Mouse (Mus musculus) CH12.LX (cell line): ENCODE measurements around the gene Slc25a19. TPM values are rescaled to one million over a fixed set of nuclear protein-coding genes. Genes with fewer than 3 reads are reported as not detected.
A peak's percentile ranks its signal among the peaks of the same experiment; 100 is the strongest.

ENCODE experiments used
- DNase-seq: peaks from one replicate; pipeline ENCODE4 v3.0.0-alpha.2; 2013; ENCODE audit errors: extremely low read depth
- H3K27ac ChIP-seq: 2 replicates; pipeline ENCODE4 v1.5.1; 2012; ENCODE audit warnings: low read depth, mild to moderate bottlenecking, control low read depth, moderate library complexity; ENCODE audit not compliant: insufficient read depth
- H3K27me3 ChIP-seq: replicated peaks from 2 replicates; pipeline ENCODE3; 2012; ENCODE audit warnings: inconsistent platforms
- H3K36me3 ChIP-seq, 2 experiments: replicated peaks in 1 of 2; 2 replicates each; pipeline versions ENCODE3 to v1.6.1; 2012; ENCODE audit warnings: inconsistent platforms in 1 of 2, low read length in 1 of 2, mild to moderate bottlenecking in 1 of 2, mixed read lengths in 1 of 2, moderate library complexity in 1 of 2; ENCODE audit not compliant: control insufficient read depth in 1 of 2, insufficient read depth in 1 of 2
- H3K4me1 ChIP-seq, 2 experiments: 2 replicates each; pipeline ENCODE4 v1.6.1; 2012; ENCODE audit warnings: inconsistent platforms in 1 of 2, moderate library complexity in 1 of 2; ENCODE audit not compliant: insufficient read depth in 2 of 2, control insufficient read depth in 1 of 2
- H3K4me2 ChIP-seq: 2 replicates; pipeline ENCODE4 v1.6.1; 2012; ENCODE audit warnings: low read depth, mild to moderate bottlenecking, control low read depth; ENCODE audit not compliant: poor library complexity, insufficient read depth, severe bottlenecking
- H3K4me3 ChIP-seq, 3 experiments: fragments of 150-350 bp in 1 of 3; sonication (generic) in 1 of 3; replicated peaks in 1 of 3; 2 replicates each; pipeline versions ENCODE3 to v1.5.1; 2011 to 2012; ENCODE audit warnings: low read depth in 2 of 3, low read length in 2 of 3, mild to moderate bottlenecking in 2 of 3, moderate library complexity in 2 of 3, control low read depth in 1 of 3, improper control_type of control experiment in 1 of 3, inconsistent platforms in 1 of 3, mixed read lengths in 1 of 3; ENCODE audit not compliant: poor library complexity in 1 of 3
- H3K79me2 ChIP-seq: replicated peaks from 2 replicates; pipeline ENCODE4 v1.6.1; 2012; ENCODE audit warnings: mild to moderate bottlenecking, moderate library complexity; ENCODE audit not compliant: control insufficient read depth, poor library complexity, insufficient read depth, severe bottlenecking; ENCODE audit errors: extremely low read depth
- H3K9ac ChIP-seq: 2 replicates; pipeline ENCODE4 v1.6.1; 2012; ENCODE audit warnings: low read depth, mild to moderate bottlenecking, control low read depth, moderate library complexity; ENCODE audit not compliant: insufficient read depth
- H3K9me3 ChIP-seq: replicated peaks from 2 replicates; pipeline ENCODE3; 2012; ENCODE audit warnings: low read length, inconsistent platforms, mixed read lengths
- BHLHE40 ChIP-seq: IDR thresholded peaks from 2 replicates; pipeline ENCODE4 v1.6.1; 2011; ENCODE audit warnings: mild to moderate bottlenecking, low read depth, low read length, improper control_type of control experiment
- CHD1 ChIP-seq: IDR thresholded peaks from 2 replicates; pipeline ENCODE4 v1.6.1; 2012; ENCODE audit warnings: low read depth, low read length, improper control_type of control experiment, inconsistent platforms
- CHD2 ChIP-seq: IDR thresholded peaks from 2 replicates; pipeline ENCODE4 v1.6.1; 2011; ENCODE audit warnings: low read length, improper control_type of control experiment
- CTCF ChIP-seq, 2 experiments: IDR thresholded peaks in 1 of 2; conservative IDR thresholded peaks in 1 of 2; 2 replicates each; pipeline ENCODE4 v1.5.1; 2011 to 2012; ENCODE audit warnings: low read depth in 2 of 2, low read length in 2 of 2, improper control_type of control experiment in 1 of 2, inconsistent platforms in 1 of 2, mild to moderate bottlenecking in 1 of 2, moderate library complexity in 1 of 2
- E2F4 ChIP-seq: IDR thresholded peaks from 2 replicates; pipeline ENCODE4 v1.6.1; 2011; ENCODE audit warnings: low read depth, low read length, improper control_type of control experiment; ENCODE audit not compliant: insufficient replicate concordance
- ELF1 ChIP-seq: IDR thresholded peaks from 2 replicates; pipeline ENCODE4 v1.6.1; 2014; ENCODE audit warnings: low read depth, mild to moderate bottlenecking, inconsistent platforms, low read length, improper control_type of control experiment
- GABPA ChIP-seq: IDR thresholded peaks from 2 replicates; pipeline ENCODE4 v1.6.1; 2012; ENCODE audit warnings: low read depth, low read length, improper control_type of control experiment, inconsistent platforms; ENCODE audit not compliant: insufficient replicate concordance
- HCFC1 ChIP-seq: IDR thresholded peaks from 2 replicates; pipeline ENCODE4 v1.6.1; 2012; ENCODE audit warnings: low read depth, mild to moderate bottlenecking, inconsistent platforms, low read length, improper control_type of control experiment
- JUN ChIP-seq: IDR thresholded peaks from 2 replicates; pipeline ENCODE4 v1.6.1; 2011; ENCODE audit warnings: low read depth, mild to moderate bottlenecking, low read length, improper control_type of control experiment, moderate library complexity; ENCODE audit not compliant: insufficient read depth
- JUND ChIP-seq: conservative IDR thresholded peaks from 2 replicates; pipeline ENCODE4 v1.6.1; 2011; ENCODE audit warnings: low read depth, low read length, improper control_type of control experiment
- MAX ChIP-seq: IDR thresholded peaks from 2 replicates; pipeline ENCODE4 v1.6.1; 2011; ENCODE audit warnings: low read length, improper control_type of control experiment
- MEF2A ChIP-seq: IDR thresholded peaks from 2 replicates; pipeline ENCODE4 v1.6.1; 2014; ENCODE audit warnings: low read depth, mild to moderate bottlenecking, inconsistent platforms, low read length, improper control_type of control experiment, borderline replicate concordance
- MYC ChIP-seq: IDR thresholded peaks from 2 replicates; pipeline ENCODE4 v1.6.1; 2011; ENCODE audit warnings: low read depth, mild to moderate bottlenecking, improper control_type of control experiment, low read length
- NELFE ChIP-seq: IDR thresholded peaks from 2 replicates; pipeline ENCODE4 v1.6.1; 2011; ENCODE audit warnings: low read depth, low read length, improper control_type of control experiment
- NRF1 ChIP-seq: IDR thresholded peaks from 2 replicates; pipeline ENCODE4 v1.6.1; 2014; ENCODE audit warnings: low read depth, mild to moderate bottlenecking, inconsistent platforms, low read length, improper control_type of control experiment, moderate library complexity
- PAX5 ChIP-seq: IDR thresholded peaks from 2 replicates; pipeline ENCODE4 v1.6.1; 2012; ENCODE audit warnings: low read length, inconsistent platforms, mixed read lengths
- POLR2A ChIP-seq: IDR thresholded peaks from 2 replicates; pipeline ENCODE4 v1.6.1; 2011; ENCODE audit warnings: low read depth, mild to moderate bottlenecking, improper control_type of control experiment, low read length
- RAD21 ChIP-seq: IDR thresholded peaks from 2 replicates; pipeline ENCODE4 v1.6.1; 2011; ENCODE audit warnings: low read depth, mild to moderate bottlenecking, low read length, improper control_type of control experiment, moderate library complexity
- RCOR1 ChIP-seq: conservative IDR thresholded peaks from 2 replicates; pipeline ENCODE4 v1.6.1; 2012; ENCODE audit warnings: low read depth, mild to moderate bottlenecking, inconsistent platforms, low read length, improper control_type of control experiment
- SIN3A ChIP-seq: IDR thresholded peaks from 2 replicates; pipeline ENCODE4 v1.6.1; 2012; ENCODE audit warnings: low read length, improper control_type of control experiment, inconsistent platforms
- SMC3 ChIP-seq: IDR thresholded peaks from 2 replicates; pipeline ENCODE4 v1.6.1; 2011; ENCODE audit warnings: low read depth, low read length, improper control_type of control experiment
- TCF12 ChIP-seq: IDR thresholded peaks from 2 replicates; pipeline ENCODE4 v1.6.1; 2014; ENCODE audit warnings: low read depth, mild to moderate bottlenecking, inconsistent platforms, low read length, improper control_type of control experiment
- USF1 ChIP-seq: IDR thresholded peaks from 2 replicates; pipeline ENCODE4 v1.6.1; 2014; ENCODE audit warnings: low read depth, mild to moderate bottlenecking, inconsistent platforms, low read length, improper control_type of control experiment
- USF2 ChIP-seq: conservative IDR thresholded peaks from 2 replicates; pipeline ENCODE4 v1.6.1; 2011; ENCODE audit warnings: low read depth, low read length, improper control_type of control experiment
- ZKSCAN1 ChIP-seq: IDR thresholded peaks from 2 replicates; pipeline ENCODE4 v1.6.1; 2012; ENCODE audit warnings: low read depth, inconsistent platforms, low read length, improper control_type of control experiment, borderline replicate concordance
- ZNF384 ChIP-seq: IDR thresholded peaks from 2 replicates; pipeline ENCODE4 v1.6.1; 2012; ENCODE audit warnings: low read depth, low read length, improper control_type of control experiment, inconsistent platforms
- dilution Hi-C: fragments of 300-500 bp; cut with MboI; formaldehyde crosslinking; loops from 2 replicates; pipeline ENCODE4 v1.14.3; 2020; ENCODE audit warnings: low sequenced_read_pairs; ENCODE audit not compliant: extremely low pct_unique_long_range_greater_than_20kb, extremely low pct_ligation_motif_present
- in situ Hi-C: fragments of 300-500 bp; cut with MboI; formaldehyde crosslinking; loops from 3 replicates; pipeline ENCODE4 v1.14.3; 2019; ENCODE audit warnings: low sequenced_read_pairs, low pct_ligation_motif_present, low pct_unique_long_range_greater_than_20kb, mixed read lengths
- polyA plus RNA-seq: library from polyadenylated mRNA; unstranded; fragments of >175 nt; gene quantifications from 2 replicates; pipeline ENCODE4 v1.2.1, GENCODE M21; 2012; ENCODE audit warnings: low read depth; ENCODE audit not compliant: insufficient read length
- total RNA-seq, 2 experiments: library from RNA; depleted of rRNA; stranded (reverse); fragments of 300-350 nt in 1 of 2; fragments of >200 nt in 1 of 2; gene quantifications; 2 replicates each; pipeline ENCODE4 v1.2.3; 2012 to 2014

Gene Slc25a19
- total and polyA plus RNA-seq, 3 experiments = 277 to 398 (median 278) TPM

DNA sequence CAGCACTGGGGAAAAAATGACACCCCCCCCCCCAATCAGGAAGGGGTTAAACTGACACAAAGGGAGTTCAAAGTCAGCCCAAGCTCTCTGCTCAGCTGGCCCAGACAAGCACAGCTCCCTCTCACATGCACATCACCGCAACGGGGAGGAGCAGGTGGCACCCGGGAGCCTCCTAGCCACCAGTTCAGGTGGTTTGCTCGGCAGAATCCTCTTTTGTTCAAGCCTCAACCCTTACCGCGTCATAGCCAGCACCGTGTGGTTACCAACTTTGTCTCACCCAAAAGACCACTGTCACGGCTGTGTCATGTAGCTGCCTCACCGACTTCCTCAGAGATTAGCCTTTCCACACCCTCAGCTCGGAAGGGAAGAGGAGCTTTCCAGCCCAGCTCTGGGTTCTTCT, 15.2 kb upstream of the Slc25a19 start (continued):
- TF ChIP-seq MEF2A (peak; percentile 60; the same call in 1 of the 2 replicates), USF2 (no peak), SIN3A (0 out of 2 replicates have a peak, but pooled peaks have one; percentile 27), ZKSCAN1 (no peak), PAX5 (no peak), HCFC1 (no peak), ELF1 (0 out of 2 replicates have a peak, but pooled peaks have one; percentile 5), POLR2A (peak; percentile 66; the same call in 1 of the 2 replicates), NELFE (no peak), NRF1 (no peak), JUND (no peak), BHLHE40 (peak; percentile 94), RCOR1 (no peak), TCF12 (peak; percentile 85), E2F4 (no peak), RAD21 (no peak), CHD1 (peak; percentile 62; the same call in 1 of the 2 replicates), CHD2 (no peak), GABPA (no peak)

DNA sequence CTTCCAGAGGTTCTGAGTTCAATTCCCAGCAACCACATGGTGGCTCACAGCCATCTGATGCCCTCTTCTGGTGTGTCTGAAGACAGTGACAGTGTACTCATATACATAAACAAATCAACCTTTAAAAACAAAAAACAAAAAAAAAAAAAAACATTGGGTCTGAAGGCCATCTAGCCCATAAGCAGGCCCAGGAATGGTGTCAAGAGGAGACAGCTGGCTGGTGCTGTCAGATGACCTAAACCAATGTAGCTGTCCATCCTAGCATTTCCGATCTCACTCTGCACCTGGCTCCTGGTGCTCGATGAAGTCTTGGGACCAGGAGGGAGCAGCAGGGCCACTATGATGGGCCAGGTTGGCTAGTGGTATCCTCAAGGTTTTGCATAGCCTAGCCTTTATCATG, 14.6 kb upstream of the Slc25a19 start:
- in situ Hi-C loops = loop anchor here (5.0 to 25.0 kb wide), 3 partner anchors 70 to 770 kb away; partner anchors contain the start of genes Caskin2, Rnf157 and Tsen54
- Histone ChIP-seq H3K9ac (no peak overlapping the region), H3K27ac (peak overlapping the region; percentile 83), H3K4me3 (no peak overlapping the region), H3K4me1 (peaks cover 59 to 94% of the 10 kb centered on the region in 2 experiments), H3K9me3 (no peaks in the 10 kb centered on the region)
- TF ChIP-seq CHD1 = no peak; the same call in 1 of the 2 replicates
- TF ChIP-seq ZNF384 = peak; percentile 60
- no peak for TF ChIP-seq MAX
- no peak for TF ChIP-seq BHLHE40
- no peak for TF ChIP-seq USF1
- TF ChIP-seq JUN = no peak
- peak; percentile 70; the same call in 1 of the 2 replicates for TF ChIP-seq MYC
- TF ChIP-seq JUND = no peak
- TF ChIP-seq TCF12 = no peak
- peak in 1 of 2 experiments; percentile 22; a peak in 1 of 4 replicates for TF ChIP-seq CTCF (conservative IDR thresholded peaks at IDR 0.05 in 1 of 2, IDR thresholded peaks at IDR 0.05 in 1 of 2; ENCODE audit: low read depth in 2 of 2, low read length in 2 of 2)
- TF ChIP-seq SMC3 = peak; percentile 11; the same call in 1 of the 2 replicates
- no peak for TF ChIP-seq NRF1
- TF ChIP-seq ZKSCAN1 = no peak
- no peak for TF ChIP-seq MEF2A
- TF ChIP-seq, all 38 proteins: peak for 4
- Histone ChIP-seq H3K4me2 (no peak overlapping the region), H3K36me3 (peaks cover 23 to 29% of the 10 kb centered on the region in 2 experiments), H3K79me2 (peaks cover 18% of the 10 kb centered on the region), H3K27me3 (no peaks in the 10 kb centered on the region)
- no peak for DNase-seq
- dilution Hi-C loops = no loop called here
